Mouse (Mus musculus) heart, adult 8-10 months (tissue): ENCODE measurements around the gene Fgf14. TPM values are rescaled to one million over a fixed set of nuclear protein-coding genes. Genes with fewer than 3 reads are reported as not detected.
"Not testable (repeated sequence)": the region's sequence is repeated elsewhere in the genome, so short reads cannot be mapped to it uniquely, and the experiment has no call there.

Experiments
- DNase-seq: peaks from one replicate; pipeline ENCODE4 v3.0.0; 2022; ENCODE audit warnings: low spot score
- total RNA-seq, 4 experiments: library from RNA; stranded (reverse); gene quantifications; 2 replicates each; pipeline ENCODE4 v1.2.4; 2022

Gene Fgf14
- total RNA-seq, result 1 to 10 TPM; 1.1 to 2.3 (median 1.8) TPM

DNA sequence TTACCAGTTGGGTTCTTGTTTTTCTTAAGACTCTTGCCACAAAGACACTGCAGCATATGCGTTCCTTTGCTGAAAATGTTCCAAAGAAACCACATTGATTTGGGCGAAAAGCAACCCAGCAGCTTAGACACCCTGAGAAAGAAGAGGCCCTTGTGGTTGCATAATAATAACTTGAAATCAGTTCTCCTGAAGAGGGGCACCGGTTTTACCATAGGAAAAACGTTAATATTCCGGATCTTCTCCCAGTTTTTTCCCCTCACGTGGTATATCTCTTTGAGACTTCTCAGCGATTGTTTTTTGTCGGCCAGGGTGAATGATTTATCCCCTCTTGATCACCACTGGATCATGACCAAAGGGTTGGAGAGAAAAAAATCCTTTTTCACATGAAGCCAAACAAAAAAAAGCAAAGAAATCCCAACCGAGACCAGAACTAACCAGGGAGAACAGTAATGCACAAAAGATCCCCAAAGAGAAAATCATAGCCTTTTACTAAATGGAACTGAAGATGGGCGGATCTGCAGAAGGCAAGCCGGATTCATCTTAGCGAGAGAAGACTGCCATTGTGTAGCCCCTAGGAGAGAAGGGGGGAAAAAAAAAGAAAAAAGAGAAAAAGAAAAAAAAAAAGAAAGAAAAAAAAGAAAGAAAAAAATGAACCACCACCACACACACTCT is at the start of gene Fgf14:
TSS of gene Fgf14 (minus strand) at position 622 of the 672 bp plus-strand sequence.
- DNase-seq, result no peak

DNA sequence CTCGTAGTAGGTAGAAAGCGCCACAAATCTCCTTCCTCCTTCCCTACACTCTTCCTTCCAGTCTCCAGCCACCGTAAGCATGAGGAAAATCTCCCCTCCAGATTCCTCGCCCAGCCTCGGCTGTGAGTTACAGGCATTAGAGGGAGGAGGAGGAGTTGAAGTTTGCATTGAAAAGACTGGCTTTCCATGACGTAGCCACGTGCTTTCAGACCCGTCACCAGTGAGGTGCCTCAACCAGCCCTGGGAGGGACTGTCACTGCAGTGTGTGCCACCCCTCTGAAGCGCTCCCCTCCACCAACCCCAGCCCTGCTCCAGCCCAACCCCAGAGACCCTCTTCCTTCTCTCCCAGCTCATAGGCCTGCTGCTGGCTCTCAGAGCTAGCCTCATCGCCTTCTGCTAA is 452 bp upstream of the Fgf14 start:
- DNase-seq, result no peak

DNA sequence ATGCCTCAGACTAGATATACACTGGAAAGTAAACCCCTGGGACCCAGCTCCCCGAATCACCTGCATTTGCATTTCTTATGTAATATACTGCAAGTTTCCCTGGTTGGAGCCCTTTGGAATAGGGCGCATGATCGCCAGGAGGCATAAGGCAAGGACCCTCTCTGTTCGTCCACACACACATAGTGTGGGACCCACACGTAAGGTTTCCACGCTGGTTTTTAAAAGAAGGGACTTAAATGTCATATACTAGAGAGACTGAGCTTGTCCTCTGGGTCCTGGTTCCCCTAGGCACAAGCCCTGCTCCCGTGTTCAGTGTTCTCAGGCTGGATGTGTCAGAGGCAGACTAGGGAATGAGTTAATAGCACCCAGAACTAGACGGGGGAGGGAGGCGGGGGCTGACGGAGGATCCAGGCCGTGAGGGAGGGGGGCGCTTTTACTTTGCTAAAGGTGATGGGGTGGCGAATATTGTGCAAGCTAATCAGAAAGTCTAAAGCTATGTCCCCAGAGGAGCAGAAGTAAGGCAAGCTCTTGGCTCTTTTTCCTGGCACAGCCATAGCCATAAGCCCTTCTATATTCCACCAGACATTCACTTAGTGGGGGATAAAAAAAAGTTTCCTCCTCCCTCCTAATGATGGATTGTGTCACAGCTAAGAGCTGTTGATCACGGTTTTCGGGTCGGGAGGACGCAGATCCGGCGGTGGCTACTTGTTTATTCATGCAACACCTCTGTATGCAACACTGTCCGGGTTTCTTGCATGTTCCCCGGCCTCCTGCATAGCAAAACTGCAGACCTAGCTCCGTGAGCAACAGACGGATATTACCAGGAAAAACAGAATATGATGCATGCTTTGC is 1.0 kb downstream of the Fgf14 start:
- no peak for DNase-seq

DNA sequence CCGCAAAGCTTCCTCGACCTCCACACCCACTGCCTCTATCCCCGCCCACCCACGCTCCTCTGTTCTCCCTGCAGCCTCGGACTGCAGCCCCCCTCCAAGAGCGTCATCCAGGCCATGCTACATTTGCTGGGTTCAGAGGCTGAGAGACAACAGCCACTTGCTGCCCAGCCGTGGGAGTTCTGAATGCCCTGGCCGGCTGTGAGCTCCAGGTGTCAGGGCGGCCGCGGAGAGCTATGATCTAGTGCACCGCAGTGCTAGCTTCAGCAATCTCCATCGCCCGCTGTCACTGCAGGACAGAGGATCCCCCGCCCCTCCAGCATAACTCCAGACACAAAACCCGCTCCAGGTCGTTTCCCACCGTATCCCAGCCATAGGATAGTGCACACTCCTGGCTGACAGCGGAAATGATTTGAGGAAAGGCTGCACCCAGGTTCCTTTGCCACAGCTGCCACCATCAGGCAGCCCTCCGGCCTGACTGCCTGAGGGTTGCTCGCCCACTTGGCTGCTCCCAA is 1.7 kb downstream of the Fgf14 start:
- no peak for DNase-seq

DNA sequence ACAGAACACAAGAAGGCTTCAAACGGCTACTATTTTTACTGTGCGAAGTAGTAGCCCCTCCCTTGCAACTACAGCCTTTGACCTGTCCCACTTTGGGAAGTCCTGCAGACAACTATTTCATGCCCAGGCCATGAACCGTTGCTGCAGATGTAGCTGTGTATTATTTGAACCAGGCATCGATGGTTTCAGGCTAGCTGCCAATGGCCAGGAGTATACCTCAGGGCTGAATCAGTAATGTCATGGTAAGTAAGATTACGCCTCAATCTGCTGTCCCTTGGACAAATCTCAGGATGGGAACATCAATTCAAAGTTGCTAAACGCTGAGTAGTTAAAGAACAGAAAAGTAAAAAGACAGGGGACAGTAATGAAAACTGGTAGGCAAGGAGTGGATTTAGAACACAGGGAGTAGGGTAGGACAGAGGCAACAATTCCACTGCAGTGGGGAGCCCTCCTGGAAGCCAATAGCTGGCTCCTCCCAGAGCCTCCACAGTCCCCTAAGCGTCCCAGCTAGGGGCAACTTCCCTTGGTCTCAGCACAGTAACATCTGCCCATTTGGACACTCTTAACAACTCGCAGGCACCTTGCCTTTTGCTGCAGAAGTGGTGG is 2.3 kb downstream of the Fgf14 start:
- no peak for DNase-seq

DNA sequence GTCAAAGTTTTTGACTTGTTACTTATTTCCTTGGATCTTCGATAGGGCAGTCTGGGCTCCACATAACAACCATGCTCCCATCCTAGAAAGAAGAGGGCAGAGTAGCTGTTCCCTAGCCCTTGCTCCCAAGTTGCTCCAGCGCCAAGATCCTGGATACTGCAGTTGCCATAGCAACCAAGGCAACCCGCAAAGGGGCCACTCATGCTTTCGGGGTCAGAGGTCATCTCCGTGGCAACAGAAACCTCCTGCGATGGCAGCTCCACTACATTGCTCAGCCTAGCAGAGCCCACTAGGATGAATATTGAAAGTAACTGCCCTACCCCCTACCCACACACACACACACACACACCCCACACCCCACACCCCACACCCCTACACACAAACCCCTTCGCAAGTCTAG is 7.2 kb downstream of the Fgf14 start:
- no peak for DNase-seq

DNA sequence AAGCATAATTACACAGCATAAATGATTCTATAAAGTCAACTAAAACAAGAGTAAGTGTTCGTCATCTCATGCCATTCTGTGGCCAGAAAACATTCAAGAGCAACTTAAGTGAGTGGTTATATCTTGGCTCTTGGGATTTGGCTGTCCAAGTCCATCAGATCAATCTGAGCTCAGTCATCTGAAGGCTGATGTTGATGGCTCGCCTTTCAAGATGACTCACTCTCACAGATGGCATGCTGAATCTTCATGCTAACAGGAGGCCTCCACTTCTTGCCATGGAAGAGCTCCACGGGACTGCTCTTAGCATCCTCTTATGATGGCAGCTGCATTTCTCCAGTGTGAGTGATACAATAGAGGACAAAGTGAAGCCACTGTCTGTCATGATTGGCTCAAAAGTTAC is 34.1 kb downstream of the Fgf14 start:
- no peak for DNase-seq

DNA sequence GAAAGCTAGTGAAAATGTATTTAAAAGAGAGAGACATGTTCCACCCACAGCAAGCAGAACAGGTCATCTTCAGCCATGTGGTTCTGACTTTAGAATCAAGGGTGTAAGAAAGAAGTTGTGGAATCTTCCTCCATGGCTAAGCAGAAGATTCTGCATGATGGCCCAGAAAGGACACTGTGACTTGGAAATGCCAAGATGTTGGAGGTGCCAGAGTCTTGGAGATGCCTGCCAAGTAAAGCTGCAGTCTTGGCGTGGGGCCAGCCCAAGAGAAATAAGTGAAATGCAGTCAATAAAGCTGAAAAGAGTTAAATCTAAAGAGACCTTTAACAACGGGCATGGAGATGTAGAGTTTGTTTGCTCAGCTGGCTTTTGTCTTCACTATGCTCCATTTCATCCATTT is 42.0 kb downstream of the Fgf14 start:
- DNase-seq, result no peak

DNA sequence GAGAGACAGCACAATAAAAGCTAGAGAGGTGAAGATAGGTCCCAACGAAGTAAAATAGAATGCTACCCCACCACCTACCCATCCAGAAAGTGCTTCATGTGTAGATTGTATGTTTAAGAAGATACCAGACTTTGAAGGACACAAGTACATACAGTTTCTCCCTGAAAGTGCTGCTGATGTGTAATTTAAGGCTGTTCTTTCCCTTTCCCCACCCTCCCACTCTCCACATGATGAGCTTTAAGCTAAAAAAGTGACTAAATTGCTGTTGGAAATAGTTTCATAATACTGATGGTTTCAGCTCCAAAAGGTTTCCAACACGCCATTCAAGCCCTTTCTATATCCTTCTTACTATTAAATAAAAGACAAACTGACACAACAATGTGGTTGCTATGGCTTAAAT is 63.5 kb downstream of the Fgf14 start:
- no peak for DNase-seq

DNA sequence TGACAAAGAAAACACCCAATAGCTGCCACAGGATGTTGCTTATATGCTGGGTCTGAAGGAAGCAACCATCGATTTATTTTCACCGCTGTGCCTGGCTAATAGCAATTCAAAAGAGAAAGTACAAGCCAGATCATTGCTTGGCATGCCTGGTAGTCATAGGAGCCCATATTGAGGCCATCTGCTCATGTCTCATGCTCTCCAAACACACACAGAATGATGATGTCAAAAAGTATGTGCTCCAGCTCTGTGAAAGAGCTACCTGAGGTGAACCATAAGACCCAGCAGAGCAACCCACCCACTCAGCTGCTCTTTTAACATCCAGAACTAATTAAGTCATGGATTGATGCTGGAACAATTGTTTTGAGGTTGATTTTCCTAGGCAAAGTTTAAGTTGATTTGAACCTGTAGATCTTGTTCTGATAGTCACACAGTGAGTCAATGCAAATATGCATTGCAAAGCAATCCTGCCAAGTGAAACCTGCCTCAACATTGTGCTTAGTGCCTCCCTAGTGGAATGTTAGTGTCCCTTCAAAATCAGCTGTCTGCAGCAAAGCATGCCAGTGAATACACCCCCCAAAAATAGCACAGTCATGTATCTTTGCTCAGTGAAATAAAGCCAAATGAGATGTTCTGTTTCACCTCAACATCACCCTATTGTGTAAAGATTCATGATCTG is 70.8 kb downstream of the Fgf14 start:
- no peak for DNase-seq

DNA sequence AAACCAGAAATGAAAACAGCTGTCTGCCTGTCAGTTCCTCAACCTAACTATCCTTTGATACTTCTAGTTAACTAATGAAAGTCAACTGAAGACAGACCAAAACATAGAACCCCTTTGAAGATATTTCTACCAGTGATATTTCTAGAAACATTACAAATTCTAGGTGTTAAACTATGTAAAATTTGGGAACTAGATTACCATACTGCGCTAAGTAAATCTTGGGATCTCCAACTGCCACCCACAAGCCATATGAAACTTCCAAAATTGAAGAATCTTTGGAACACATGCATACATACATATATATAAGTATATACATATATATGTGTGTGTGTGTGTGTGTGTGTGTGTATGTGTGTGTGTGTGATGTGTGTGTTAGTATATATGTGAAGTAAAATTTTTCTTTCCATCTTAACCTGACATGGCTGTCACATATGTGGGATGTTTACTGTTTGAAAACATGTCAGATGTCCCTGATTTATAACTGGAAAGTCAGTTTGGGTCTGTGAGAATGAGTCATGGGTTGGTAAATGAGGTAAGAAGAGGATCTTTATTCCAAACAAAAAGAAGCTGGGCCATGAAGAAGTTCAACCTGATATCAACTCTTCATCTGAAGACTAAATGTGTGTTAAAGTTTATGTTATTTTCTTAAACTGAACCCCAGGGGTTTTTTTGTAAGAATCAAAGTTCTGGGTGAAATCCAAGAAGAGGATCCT is 71.7 kb downstream of the Fgf14 start:
- no peak for DNase-seq

DNA sequence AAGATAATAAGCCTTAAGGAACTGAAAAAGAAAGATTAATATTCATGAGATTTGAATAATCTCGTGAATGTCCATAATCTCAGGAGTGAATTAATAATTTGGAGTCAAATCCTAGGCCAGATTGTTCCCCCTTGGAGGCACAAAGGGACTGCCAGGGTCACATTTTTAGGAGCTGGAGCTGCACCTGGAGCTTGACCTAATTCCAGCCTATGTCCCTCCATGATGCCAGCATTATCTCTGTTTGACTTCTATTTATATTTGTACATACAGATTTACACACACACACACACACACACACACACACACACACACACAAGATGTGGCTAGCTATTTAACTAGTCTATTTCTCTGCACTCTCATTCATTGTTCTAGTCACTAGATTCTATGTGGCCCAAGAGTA is 100.4 kb downstream of the Fgf14 start:
- no peak for DNase-seq

DNA sequence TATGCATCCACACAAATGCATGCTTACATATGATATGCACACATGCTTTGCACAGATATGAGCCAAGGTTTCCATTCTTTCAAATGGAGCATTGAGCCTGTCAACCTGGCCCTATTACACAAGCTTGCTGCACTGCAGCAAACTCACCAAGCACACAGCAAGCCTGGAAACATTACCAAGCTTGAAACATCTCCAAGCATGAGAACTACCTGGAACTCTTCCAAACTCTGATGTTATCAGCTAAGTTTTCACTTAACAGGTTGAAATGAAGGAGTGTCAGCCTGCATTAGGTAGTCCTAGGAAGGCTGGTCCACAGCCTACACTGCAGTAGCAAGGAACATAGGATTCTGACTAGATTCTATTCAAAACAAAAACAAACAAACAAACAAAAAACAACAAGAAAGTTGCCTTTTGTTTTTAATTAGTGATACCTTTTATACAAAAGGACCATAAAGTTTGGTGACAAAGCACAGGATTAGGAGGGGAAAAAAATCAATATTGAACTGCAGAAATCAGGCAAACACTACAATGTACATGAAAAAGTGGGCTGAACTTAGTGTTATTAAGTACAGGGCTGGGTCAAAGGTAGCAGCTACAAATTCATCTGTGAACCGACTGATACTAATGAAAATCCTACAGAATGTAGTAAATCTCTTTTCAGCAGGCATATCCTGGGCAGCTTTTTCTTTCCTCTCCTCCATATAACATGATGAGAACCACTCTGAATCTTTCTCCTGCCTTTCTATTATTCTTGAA is 101.6 kb downstream of the Fgf14 start:
- no peak for DNase-seq

DNA sequence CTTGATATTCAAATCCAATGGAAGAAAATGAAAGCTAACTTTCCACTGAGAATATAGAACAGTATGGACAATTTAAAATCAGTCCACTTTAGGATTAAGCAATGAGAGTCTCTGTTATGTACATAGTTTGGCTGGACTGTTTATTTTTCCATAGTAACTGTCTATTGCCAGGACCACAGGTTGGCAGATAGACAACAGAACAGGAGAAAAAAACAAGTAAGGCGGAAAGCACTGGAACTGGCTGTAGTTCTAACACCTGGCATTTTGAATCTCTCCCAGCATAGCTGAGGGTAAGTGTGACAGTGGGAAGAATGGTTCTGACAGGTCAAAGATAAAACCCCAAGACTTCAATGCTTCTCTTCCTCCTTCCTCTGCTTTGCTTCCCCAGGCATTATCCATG is 110.5 kb downstream of the Fgf14 start:
- DNase-seq, result peak; percentile 23

DNA sequence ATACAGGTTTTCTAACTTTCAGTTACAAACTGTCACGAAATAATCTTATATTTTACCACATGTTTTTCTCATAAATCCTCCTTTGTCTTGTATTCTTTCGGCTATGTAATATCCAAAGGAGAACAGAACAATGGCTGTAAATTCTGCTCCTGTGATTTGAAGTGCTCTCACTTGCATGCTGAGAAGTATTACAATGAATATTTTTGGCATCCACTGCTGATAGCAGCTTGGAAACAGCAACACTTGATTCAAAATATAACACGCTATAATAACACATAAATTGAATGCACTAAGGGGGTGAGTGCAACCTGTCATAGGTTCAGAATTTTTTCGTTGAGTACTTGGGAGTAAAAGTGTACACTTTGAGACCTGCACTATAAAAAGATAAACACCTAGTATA is 115.4 kb downstream of the Fgf14 start:
- DNase-seq, result no peak

DNA sequence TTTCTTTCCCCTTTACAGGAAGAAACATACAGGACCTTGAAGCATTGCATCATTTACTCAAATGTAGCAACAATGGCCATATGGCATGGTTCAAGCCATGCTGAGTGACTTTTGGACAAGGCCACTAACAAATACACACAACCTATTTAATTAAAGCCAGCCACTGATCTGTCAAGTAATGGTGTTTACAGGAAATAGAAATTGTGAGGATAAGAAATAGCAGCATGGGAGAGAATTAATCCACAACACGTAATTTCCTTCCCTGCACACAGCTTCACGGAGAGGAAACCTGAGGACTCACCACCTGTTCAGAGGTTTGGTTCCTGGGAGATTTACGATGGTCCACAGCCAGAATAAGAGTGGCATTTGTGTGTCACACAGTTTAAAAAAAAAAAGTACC is 140.8 kb downstream of the Fgf14 start:
- DNase-seq, result no peak

DNA sequence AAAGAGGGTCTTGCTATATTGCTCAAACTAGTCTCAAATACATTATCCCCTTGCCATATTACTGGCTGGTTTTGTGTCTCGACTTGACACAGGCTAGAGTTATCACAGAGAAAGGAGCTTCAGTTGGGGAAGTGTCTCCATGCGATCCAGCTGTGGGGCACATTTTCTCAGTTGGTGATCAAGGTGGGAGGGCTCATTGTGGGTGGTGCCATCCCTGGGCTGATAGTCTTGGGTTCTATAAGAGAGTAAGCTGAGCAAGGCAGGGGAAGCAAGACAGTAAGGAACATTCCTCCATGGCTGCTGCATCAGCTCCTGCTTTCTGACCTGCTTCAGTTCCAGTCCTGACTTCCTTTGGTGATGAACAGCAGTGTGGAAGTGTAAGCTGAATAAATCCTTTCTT is 141.6 kb downstream of the Fgf14 start:
- DNase-seq, result not testable (repeated sequence)

DNA sequence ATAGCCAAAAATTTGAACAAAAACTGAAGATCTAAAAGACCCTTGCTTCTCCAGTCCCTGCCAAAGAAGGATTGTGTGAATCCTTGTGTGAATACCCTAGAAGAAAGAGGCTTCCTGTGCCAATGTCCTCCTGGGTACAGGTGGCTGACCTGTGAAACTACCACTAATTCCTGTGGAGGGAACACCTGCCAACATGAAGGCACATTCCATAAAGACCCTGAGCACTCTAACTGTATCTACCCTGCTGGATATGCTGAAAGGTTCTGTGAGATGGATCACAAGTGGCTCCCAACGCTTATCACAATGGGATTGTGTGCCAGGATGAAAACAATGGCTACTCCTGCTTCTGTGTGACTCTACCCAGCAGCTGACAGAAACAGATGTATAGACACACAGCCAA is 144.9 kb downstream of the Fgf14 start:
- no peak for DNase-seq

DNA sequence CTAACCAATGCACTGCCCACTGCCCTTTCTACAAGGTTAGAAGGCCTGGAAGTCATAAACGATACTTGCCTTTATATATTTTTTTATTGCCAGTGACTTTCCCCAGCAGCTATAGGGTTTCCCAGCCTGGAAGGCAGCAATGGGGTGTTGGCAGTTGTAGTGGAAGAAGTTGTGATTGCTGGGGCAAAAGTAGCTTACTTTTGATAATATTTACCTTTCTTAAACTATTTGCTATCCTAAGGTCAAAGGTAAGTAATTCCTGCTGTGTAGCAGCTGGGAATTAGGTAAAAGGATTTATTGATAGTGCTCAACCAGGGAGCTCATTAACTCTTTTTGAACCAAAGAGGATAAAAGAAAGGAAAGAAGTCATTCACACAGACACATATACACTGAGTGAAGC is 164.9 kb downstream of the Fgf14 start:
- DNase-seq, result no peak

DNA sequence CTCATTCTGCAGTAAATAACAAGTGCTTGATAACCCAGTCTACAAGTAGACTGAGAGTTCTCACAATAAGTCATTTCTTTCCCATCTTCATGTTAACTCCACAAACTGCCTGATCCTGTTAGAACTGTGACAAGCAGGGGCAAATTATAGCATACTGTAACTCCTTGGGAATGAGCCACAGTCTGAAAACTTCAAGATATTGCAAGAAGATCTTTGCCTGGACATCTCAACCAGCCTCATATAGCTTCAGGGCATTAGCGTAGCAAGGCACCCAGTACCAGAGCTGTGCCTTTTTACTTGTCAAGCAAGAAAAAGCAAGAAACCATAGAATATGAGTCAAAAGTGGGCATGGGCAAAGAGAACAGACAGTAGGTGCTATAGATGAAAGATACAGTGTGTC is 188.0 kb downstream of the Fgf14 start:
- no peak for DNase-seq

DNA sequence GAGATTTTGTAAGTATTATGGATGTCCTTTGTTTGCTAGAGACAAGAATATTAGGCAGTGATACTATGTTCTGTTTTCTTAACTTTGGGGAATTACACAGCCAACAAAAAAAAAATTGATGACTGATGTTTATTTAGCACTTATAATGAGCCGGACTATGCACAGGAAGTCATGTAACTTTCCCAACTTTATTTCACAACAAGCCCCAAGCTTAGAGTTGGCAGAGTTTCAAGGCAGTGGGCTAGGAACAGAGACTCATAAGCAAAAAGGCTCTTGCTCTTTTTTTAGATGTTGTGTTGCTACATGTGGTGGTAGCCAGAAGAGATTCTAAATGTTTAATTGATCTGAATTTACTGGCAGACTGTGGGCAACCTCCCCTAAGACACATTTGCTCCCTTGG is 191.7 kb downstream of the Fgf14 start:
- no peak for DNase-seq
